Mouse (Mus musculus) embryonic facial prominence, embryonic 10.5 days (tissue): ENCODE results near the gene Dcaf6. TPM values are rescaled to one million over a fixed set of nuclear protein-coding genes. Genes with fewer than 3 reads are reported as not detected.
A peak's percentile ranks its signal among the peaks of the same experiment; 100 is the strongest.

Experiments
- DNase-seq: peaks from one replicate; pipeline ENCODE4 v3.0.0-alpha.2; 2017; ENCODE audit warnings: low spot score
- H3K27ac ChIP-seq: fragments of 300-500 bp; sonication (generic); replicated peaks from 2 replicates; pipeline ENCODE4 v1.5.1; 2016; ENCODE audit warnings: mild to moderate bottlenecking
- H3K27me3 ChIP-seq: fragments of 300-500 bp; sonication (generic); replicated peaks from 2 replicates; pipeline ENCODE4 v1.6.1; 2016; ENCODE audit warnings: low read depth, mild to moderate bottlenecking; ENCODE audit not compliant: poor library complexity, severe bottlenecking
- H3K36me3 ChIP-seq: fragments of 300-500 bp; sonication (generic); replicated peaks from 2 replicates; pipeline ENCODE4 v1.6.1; 2016; ENCODE audit warnings: mild to moderate bottlenecking, moderate library complexity
- H3K4me1 ChIP-seq: fragments of 300-500 bp; sonication (generic); 2 replicates; pipeline ENCODE4 v1.6.1; 2016
- H3K4me3 ChIP-seq: fragments of 300-500 bp; sonication (generic); 2 replicates; pipeline ENCODE4 v1.5.1; 2016; ENCODE audit warnings: mild to moderate bottlenecking, moderate library complexity
- H3K9me3 ChIP-seq: fragments of 300-500 bp; sonication (generic); 2 replicates; pipeline ENCODE4 v1.6.1; 2016; ENCODE audit warnings: mild to moderate bottlenecking
- WGBS: fragments of 180-500 bp; shearing (Covaris S2); methylation state at CpG from one replicate; pipeline ENCODE4 v1.1.7; 2016; 5-methylcytosine and 5-hydroxymethylcytosine counted together
- polyA plus RNA-seq: library from polyadenylated mRNA; unstranded; fragments of >200 nt; fragmentation: Nextera tagmentation; extraction: Ambion mirVana; gene quantifications from 2 replicates; pipeline ENCODE4 v1.2.1, GENCODE M21; 2016

Dcaf6 gene
- polyA plus RNA-seq, 1 experiment from 2014 or later = 6.7 TPM

DNA sequence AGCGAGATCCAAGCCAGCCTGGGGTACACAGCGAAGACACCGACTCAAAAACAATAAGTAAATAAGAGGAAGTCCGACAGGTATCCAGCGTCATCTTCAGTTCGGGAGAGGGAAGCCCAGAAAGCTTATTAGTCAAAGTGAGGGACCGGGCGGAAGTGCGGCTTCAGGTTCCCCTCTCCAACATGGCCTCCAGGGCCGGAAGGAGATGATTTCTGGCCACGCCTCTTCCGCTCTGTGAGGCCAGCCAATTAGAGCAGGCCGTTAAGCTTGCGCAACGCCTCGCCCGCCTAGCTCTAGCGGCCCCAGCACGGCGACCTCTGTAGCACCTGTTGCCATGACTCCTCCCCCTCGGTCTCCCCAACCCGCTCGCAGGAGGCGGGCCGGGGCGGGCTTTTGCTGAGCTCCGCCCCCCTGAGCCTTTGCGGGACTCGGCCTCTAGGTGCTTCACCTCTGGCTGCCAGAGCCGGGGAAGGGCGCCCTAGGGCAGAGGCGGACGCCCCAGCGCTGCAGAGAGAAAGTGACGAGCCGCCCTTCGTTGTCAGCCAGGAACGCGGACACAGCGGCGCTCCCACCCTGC, 614 bp upstream of the Dcaf6 start:
- peak overlapping the region; percentile 86 for H3K27ac ChIP-seq
- no peaks in the 10 kb centered on the region for H3K27me3 ChIP-seq
- no peaks in the 10 kb centered on the region for H3K9me3 ChIP-seq
- DNase-seq = peak; percentile 100
- H3K4me1 ChIP-seq = peaks cover 17% of the 10 kb centered on the region
- H3K36me3 ChIP-seq = no peaks in the 10 kb centered on the region
- WGBS = under 1% methylated on average over 41 of the region's 41 CpGs
- peak overlapping the region; percentile 70 for H3K4me3 ChIP-seq

DNA sequence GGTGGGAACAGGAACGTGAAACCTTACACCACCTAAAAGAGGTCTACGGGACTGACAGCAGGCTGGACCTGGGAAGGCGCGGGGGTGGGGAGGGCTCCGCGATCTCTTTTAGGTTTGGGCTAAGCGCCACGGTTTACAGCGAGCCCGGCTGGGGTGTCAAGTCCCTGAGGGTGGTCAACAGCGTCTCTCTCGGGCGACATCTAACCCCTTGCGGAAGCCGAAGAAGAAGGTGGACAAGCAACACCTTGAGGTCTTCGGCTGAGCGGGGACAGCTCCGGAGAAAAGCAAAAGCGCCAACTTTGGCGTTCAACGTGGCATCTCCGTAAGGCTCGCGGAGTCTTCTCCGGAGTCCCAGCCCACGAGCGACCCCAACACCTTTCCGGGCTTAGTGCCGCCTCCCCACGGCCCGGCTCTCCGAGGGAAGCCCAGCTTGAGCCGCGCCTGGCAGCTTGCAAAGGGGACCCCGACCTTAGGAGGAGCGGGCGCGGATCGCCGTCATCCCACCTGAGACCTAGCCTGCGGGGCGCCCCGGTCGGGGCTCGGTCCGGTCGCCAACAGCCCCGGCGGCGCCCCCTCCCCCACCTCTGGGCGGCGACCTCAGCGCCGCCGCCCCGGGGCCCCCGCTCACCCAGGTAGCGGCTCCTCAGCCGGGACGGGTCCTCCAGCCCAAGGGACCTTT, 633 bp downstream of the Dcaf6 start:
- H3K36me3 ChIP-seq = no peaks in the 10 kb centered on the region
- DNase-seq = peak; percentile 64
- no peaks in the 10 kb centered on the region for H3K9me3 ChIP-seq
- no peaks in the 10 kb centered on the region for H3K27me3 ChIP-seq
- H3K27ac ChIP-seq = peak overlapping the region; percentile 86
- peaks cover 17% of the 10 kb centered on the region for H3K4me1 ChIP-seq
- under 1% methylated on average over 60 of the region's 60 CpGs for WGBS
- peak overlapping the region; percentile 70 for H3K4me3 ChIP-seq

DNA sequence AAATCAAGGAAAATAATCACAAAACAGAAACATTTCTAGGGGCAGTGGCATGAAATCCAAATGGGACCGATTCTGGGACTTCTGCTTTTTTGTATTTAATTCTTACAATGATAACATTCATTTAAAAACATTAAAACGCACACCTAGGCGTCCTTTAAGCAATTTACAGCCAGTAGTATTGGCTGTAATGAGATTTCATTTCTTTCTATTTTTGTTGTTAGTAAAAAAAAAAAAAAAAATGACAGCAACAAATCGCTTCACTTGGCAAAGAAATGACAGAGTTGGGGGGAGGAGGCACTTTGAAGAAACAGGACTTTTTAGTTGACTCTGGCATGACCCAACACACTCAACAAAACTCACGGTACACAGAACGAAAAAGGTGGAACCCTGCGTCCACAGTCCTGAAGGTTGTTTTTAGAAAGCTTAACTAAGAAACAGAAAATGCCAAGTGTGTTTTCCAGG, 1.2 kb downstream of the Dcaf6 start:
- Histone ChIP-seq H3K27ac (peak overlapping the region; percentile 86), H3K27me3 (no peaks in the 10 kb centered on the region), H3K4me3 (peak overlapping the region; percentile 70), H3K4me1 (peaks cover 17% of the 10 kb centered on the region), H3K9me3 (peaks cover 1% of the 10 kb centered on the region; the same call in 1 of the 2 replicates), H3K36me3 (no peaks in the 10 kb centered on the region)
- DNase-seq = no peak
- WGBS = 20% methylated on average over 7 of the region's 7 CpGs

DNA sequence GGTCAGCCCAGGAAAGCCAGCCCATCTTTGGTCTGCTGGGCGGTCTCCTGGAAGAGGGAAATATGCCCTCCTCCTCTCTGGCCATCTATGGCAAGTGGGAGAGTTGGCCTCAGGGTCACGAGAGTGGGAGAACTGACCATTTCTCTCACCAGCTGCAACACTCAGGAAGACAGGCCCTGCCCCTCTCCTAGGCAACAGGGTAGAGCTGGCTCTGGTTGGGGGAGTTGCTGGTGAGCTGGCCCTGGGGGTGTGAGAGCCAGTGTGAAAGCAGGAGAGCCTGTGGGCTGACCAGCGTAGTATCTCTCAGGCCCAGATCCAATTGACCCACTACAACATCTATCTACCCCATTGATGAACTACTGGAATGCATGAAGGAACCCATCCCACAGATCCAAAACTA, 18.6 kb downstream of the Dcaf6 start:
- Histone ChIP-seq H3K27ac (no peak overlapping the region), H3K9me3 (no peaks in the 10 kb centered on the region), H3K27me3 (no peaks in the 10 kb centered on the region), H3K36me3 (no peaks in the 10 kb centered on the region), H3K4me3 (no peak overlapping the region), H3K4me1 (no peaks in the 10 kb centered on the region)
- WGBS = 82% methylated on average over 3 of the region's 3 CpGs
- no peak for DNase-seq

DNA sequence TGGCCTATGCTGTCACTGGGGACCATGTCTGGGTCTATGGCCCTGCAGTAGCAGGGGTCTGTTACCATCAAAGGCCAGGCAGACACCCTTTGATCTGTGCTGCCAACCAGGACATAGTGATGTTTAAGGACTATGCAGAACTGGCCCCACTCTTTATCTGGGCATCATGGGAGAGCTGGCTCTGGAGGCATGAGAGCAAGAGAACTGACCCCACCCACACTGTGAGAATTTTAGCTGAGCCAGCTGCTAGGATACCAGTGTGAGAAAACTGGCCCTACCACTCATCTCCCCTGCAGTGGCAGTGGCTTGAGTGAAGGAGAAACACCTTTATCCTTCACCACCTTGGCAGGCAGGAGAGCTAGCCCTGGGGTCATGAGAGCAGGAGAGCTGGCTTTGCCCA, 19.1 kb downstream of the Dcaf6 start:
- DNase-seq = no peak
- Histone ChIP-seq H3K36me3 (no peaks in the 10 kb centered on the region), H3K27ac (no peak overlapping the region), H3K4me1 (no peaks in the 10 kb centered on the region), H3K4me3 (no peak overlapping the region), H3K9me3 (no peaks in the 10 kb centered on the region), H3K27me3 (no peaks in the 10 kb centered on the region)

DNA sequence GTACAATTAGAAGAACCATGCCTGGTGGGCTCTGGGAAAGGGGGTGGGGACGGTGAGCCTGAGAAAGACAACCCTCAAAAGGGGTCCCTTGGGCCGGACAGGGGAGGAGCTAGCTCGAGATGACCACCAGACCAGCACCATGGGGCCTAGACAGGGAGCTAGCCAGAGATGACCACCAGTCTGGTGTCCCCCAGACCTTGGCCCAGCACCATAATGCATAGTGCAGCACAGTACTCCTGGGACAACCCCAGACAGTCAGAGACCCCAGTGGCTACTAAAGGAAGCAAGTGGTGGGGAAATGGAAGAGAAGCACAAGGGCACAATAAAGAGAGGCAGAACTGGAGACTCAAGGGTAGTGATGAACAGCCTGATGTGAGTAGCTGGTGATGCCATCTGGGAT, 19.5 kb downstream of the Dcaf6 start:
- 74% methylated on average over 3 of the region's 3 CpGs for WGBS
- Histone ChIP-seq H3K36me3 (no peaks in the 10 kb centered on the region), H3K27ac (0 out of 2 replicates have a peak overlapping the region, but pooled peaks have one; percentile 48), H3K9me3 (0 out of 2 replicates have a peak, but pooled peaks cover 2% of the 10 kb centered on the region), H3K4me1 (no peaks in the 10 kb centered on the region), H3K27me3 (no peaks in the 10 kb centered on the region), H3K4me3 (no peak overlapping the region)
- DNase-seq = no peak

DNA sequence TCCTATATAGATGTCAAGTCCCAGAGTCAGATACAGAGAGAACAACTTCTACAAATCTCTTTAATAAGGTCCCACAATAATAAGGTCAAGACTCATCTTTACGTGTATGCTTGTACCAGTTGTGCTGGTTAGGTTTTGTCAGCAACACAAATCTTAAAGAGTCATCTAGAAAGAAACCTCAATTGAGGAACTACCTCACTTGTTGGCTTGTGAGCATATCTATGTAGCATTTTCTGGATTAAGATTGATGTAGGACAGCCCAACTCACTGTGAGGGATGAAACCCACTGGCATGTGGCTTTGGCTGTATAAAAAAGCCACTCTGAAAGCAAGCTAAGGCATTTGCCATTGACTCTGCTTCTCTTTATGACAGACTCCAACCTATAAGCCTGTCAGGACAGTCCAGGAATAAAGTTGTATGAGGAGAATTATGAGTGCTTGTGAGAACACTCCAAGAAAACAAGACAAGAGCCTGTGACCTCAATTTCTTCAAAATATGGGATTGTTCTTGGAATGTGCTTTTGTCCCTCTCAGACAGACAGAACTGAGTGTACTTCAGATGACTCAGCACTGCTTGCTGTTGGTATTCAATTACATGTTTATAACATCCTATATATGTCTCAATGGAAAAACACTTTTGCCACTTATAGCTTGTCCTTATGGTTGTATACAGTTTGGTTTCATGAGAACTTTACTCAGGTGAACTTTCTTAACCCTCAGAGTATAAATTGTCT, 21.8 kb downstream of the Dcaf6 start:
- Histone ChIP-seq H3K27ac (no peak overlapping the region), H3K9me3 (0 out of 2 replicates have a peak, but pooled peaks cover 6% of the 10 kb centered on the region), H3K27me3 (no peaks in the 10 kb centered on the region), H3K36me3 (no peaks in the 10 kb centered on the region), H3K4me1 (no peaks in the 10 kb centered on the region), H3K4me3 (no peak overlapping the region)
- WGBS = 95% methylated on average over 1 of the region's 1 CpGs
- DNase-seq = no peak

DNA sequence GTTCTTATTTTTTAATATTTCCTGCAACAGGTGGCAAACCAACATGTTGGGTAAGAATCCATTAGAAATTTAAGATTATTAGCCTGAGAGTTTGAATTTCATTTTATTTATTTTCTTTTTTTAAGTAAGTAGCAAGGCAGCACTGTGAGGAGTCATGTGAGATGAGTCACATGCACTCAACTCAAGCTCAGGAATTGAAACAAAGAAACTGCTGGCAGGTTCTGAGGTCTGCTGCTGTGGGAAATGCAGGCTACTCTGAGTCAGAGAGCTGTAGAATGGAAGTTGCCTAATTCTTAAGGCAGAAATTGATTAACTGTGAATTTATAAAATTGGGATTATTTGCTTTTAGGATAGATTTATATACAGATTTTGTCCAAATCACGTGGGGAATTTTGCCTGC, 27.4 kb downstream of the Dcaf6 start:
- Histone ChIP-seq H3K4me1 (no peaks in the 10 kb centered on the region), H3K9me3 (0 out of 2 replicates have a peak, but pooled peaks cover 6% of the 10 kb centered on the region), H3K36me3 (no peaks in the 10 kb centered on the region), H3K27me3 (no peaks in the 10 kb centered on the region), H3K4me3 (no peak overlapping the region), H3K27ac (no peak overlapping the region)
- DNase-seq = no peak
- 80% methylated on average over 1 of the region's 1 CpGs for WGBS

DNA sequence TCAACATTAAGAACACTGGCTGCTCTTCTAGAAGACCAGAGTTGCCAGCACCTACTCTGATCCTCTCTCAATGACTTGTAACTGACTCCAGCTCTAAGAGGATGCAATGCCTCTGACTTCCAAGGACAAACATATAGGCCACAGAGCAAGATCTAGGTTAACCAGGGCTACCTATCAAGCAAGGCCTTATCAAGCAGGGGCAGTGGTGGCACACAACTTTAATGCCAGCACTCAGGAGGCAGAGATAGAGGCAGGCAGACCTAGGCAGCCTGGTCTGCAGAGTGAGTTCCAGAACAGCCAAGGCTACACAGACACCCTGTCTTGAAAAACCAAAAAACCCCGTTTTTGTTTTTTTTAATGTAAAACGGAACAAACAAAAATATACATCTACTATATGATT, 34.0 kb downstream of the Dcaf6 start:
- H3K27ac ChIP-seq = no peak overlapping the region
- H3K4me1 ChIP-seq = peaks cover 4% of the 10 kb centered on the region; the same call in 1 of the 2 replicates
- no peaks in the 10 kb centered on the region for H3K27me3 ChIP-seq
- no peaks in the 10 kb centered on the region for H3K9me3 ChIP-seq
- H3K4me3 ChIP-seq = no peak overlapping the region
- H3K36me3 ChIP-seq = no peaks in the 10 kb centered on the region
- DNase-seq = no peak
- WGBS = 90% methylated on average over 2 of the region's 2 CpGs

DNA sequence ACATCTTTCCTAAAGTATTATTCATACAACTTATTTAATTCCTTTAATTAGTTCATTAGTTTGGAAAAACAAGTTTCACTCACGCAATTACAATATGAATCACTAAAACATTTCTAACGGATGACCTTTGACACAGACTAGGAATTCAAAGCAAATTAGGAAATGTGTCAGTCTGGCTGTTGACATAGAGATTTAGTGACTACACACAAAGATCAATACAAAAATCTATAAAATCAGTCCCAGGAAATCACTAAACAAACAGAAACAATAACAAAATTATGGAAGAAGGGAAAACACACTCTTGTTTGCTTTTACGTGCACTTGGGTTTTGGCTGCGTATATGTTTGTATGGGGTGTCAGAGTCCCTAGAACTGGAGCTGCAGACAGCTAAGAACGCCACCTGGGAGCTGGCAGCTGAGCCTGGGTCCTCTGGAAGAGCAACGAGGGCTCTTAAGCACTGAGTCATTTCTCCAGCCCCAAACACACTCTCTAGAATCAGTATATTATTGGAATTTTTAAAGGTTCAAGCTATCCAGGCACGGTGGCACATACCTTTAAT, 38.8 kb downstream of the Dcaf6 start:
- H3K4me3 ChIP-seq = no peak overlapping the region
- no peaks in the 10 kb centered on the region for H3K36me3 ChIP-seq
- no peak overlapping the region for H3K27ac ChIP-seq
- H3K27me3 ChIP-seq = no peaks in the 10 kb centered on the region
- WGBS = 69% methylated on average over 7 of the region's 7 CpGs
- H3K4me1 ChIP-seq = peaks cover 4% of the 10 kb centered on the region; the same call in 1 of the 2 replicates
- DNase-seq = no peak
- no peaks in the 10 kb centered on the region for H3K9me3 ChIP-seq

DNA sequence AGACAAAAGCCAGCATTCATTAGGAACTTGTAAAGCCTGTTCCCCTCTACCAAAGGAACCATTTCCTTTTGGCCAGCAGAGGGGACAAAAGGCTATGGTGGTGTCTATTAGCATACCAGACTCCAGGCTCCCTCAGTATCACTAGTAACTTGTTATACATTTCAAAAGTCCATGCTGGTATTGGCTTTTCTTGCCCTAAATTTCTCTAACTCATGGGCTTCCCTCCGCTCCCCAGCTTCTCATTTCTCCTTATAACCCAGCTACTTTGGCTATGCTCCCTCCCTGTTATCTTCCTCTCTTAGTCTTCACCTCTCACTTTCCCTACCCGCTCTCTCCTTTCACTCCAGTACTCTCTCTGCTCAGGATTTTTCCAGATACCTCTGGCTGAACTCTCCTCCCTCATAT, 63.9 kb downstream of the Dcaf6 start:
- 76% methylated on average over 2 of the region's 2 CpGs for WGBS
- H3K27ac ChIP-seq = no peak overlapping the region
- no peaks in the 10 kb centered on the region for H3K9me3 ChIP-seq
- H3K4me3 ChIP-seq = no peak overlapping the region
- no peak for DNase-seq
- no peaks in the 10 kb centered on the region for H3K4me1 ChIP-seq
- H3K27me3 ChIP-seq = no peaks in the 10 kb centered on the region
- no peaks in the 10 kb centered on the region for H3K36me3 ChIP-seq

DNA sequence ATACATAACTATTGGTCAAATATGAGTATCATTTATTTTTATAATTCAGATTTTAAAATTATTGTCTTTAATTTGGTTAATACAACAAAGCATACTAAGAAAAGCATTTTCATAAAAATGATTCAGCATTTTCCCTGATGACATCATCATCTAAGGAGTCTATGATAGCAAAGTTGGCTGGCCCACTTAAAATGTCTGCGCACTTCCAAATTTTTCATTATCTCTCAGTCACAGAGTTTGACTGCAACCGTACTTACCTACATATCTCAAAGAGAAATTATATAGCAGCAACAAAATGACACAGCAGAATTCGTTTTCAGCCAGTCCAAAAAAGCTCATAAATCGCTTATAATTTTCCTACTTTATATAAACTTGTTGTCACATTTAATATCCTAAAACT, 64.3 kb downstream of the Dcaf6 start:
- WGBS = 93% methylated on average over 4 of the region's 4 CpGs
- H3K36me3 ChIP-seq = no peaks in the 10 kb centered on the region
- no peak for DNase-seq

More for the DNA sequence above, 64.3 kb downstream of the Dcaf6 start:
- Histone ChIP-seq H3K4me1 (no peaks in the 10 kb centered on the region), H3K27ac (no peak overlapping the region), H3K4me3 (no peak overlapping the region), H3K9me3 (no peaks in the 10 kb centered on the region), H3K27me3 (no peaks in the 10 kb centered on the region)
